Mouse (Mus musculus): ENCODE data around the gene Nup93. TPM values are rescaled to one million over a fixed set of nuclear protein-coding genes. Genes with fewer than 3 reads are reported as not detected.
A peak's percentile ranks its signal among the peaks of the same experiment; 100 is the strongest.

The Nup93 gene
- polyA plus RNA-seq, 1 experiment from 2014 or later: 86.2 TPM

DNA sequence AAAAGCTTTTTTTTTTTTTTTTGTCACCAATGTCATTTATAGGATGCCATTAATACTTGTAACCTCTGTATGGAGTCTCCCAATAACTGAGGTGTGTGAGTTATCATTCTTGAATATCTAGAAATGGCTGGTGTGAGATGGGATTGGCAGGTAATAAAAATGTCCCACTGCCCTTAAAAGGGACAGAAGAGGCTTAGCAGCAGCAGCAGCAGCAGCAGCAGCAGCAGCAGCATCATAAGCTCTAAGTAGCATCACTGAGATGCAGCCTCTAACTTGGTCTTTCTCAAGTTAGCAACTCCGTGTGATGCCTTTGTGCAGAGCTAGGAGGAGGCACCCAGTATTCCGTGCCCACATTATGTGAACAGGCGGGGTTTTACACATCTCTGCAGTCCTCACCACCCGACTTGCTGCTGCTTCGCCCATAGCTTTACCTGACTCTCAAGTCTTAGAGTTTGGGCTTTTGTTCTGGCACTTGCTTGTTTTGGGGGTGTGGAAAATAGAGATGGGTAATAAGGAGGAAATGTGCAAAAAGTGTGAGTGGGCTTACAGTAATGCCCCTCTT, 59.0 kb downstream of the Nup93 start:
- no peaks in the 10 kb centered on the region for H3K36me3 ChIP-seq (ENCODE audit: control insufficient read depth, insufficient read depth, low read length)
- 85% methylated on average over 5 of the region's 5 CpGs for WGBS
- no peak overlapping the region for H3K4me3 ChIP-seq (ENCODE audit: low read length)
- no peak overlapping the region for H3K4me2 ChIP-seq (ENCODE audit: low read depth, low read length)
- H3K4me1 ChIP-seq (replicated peaks; ENCODE audit: control insufficient read depth, insufficient read depth, low read length): peaks cover 17% of the 10 kb centered on the region
- H3K9ac ChIP-seq (ENCODE audit: low read length): no peak overlapping the region
- H3K27ac ChIP-seq (ENCODE audit: low read length): no peak overlapping the region
- ATAC-seq (ENCODE audit: low read depth): no peak
- H3K27me3 ChIP-seq (ENCODE audit: control insufficient read depth, insufficient read depth, low read depth, low read length): no peaks in the 10 kb centered on the region
- no peaks in the 10 kb centered on the region for H3K9me3 ChIP-seq (ENCODE audit: control insufficient read depth, low read length)

DNA sequence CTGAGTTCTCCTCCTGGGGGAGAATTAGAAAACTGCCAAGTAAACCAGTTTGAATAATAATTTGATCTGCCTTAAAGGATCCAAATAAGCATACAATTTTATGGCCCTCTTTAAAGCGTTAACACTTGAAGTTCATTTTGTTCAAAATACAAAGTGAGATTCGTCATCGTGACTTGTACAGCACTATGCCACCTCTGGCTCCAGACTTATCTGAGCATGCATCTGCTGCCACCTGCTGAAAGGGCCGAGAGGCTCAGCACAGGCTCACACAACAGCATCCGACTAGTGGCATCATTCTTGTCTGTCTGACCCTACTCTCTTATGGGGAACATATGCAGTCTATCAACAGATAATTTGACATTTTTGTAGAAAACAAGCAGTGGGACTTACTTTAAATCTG, 59.7 kb downstream of the Nup93 start:
- ATAC-seq (ENCODE audit: low read depth): no peak
- WGBS: 59% methylated on average over 5 of the region's 5 CpGs
- Histone ChIP-seq H3K9me3 (ENCODE audit: control insufficient read depth, low read length) (no peaks in the 10 kb centered on the region), H3K9ac (ENCODE audit: low read length) (no peak overlapping the region), H3K4me2 (ENCODE audit: low read depth, low read length) (no peak overlapping the region), H3K36me3 (ENCODE audit: control insufficient read depth, insufficient read depth, low read length) (no peaks in the 10 kb centered on the region), H3K27ac (ENCODE audit: low read length) (no peak overlapping the region), H3K4me1 (replicated peaks; ENCODE audit: control insufficient read depth, insufficient read depth, low read length) (peaks cover 17% of the 10 kb centered on the region), H3K4me3 (ENCODE audit: low read length) (no peak overlapping the region), H3K27me3 (ENCODE audit: control insufficient read depth, insufficient read depth, low read depth, low read length) (no peaks in the 10 kb centered on the region)

DNA sequence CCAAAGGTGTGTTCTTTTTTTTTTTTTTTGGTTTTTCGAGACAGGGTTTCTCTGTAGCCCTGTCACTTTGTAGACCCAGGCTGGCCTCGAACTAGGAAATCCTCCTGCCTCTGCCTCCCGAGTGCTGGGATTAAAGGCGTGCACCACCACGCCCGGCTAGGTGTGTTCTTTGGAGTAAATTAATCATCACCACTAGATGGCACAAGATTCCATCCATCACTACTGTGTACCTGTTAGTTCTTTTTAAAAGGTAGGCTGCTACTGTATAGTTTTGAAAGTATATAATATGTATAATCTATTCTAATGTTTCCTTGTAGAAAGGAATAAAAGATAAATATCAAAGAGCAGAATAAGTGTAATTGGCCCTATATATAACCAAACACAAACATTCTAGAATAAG, 63.9 kb downstream of the Nup93 start:
- Histone ChIP-seq H3K4me2 (ENCODE audit: low read depth, low read length) (no peak overlapping the region), H3K27ac (ENCODE audit: low read length) (no peak overlapping the region), H3K4me1 (replicated peaks; ENCODE audit: control insufficient read depth, insufficient read depth, low read length) (peaks cover 6% of the 10 kb centered on the region), H3K36me3 (ENCODE audit: control insufficient read depth, insufficient read depth, low read length) (no peaks in the 10 kb centered on the region), H3K9me3 (ENCODE audit: control insufficient read depth, low read length) (no peaks in the 10 kb centered on the region), H3K4me3 (ENCODE audit: low read length) (no peak overlapping the region), H3K9ac (ENCODE audit: low read length) (no peak overlapping the region), H3K27me3 (ENCODE audit: control insufficient read depth, insufficient read depth, low read depth, low read length) (no peaks in the 10 kb centered on the region)
- ATAC-seq (ENCODE audit: low read depth): no peak
- 89% methylated on average over 6 of the region's 6 CpGs for WGBS

DNA sequence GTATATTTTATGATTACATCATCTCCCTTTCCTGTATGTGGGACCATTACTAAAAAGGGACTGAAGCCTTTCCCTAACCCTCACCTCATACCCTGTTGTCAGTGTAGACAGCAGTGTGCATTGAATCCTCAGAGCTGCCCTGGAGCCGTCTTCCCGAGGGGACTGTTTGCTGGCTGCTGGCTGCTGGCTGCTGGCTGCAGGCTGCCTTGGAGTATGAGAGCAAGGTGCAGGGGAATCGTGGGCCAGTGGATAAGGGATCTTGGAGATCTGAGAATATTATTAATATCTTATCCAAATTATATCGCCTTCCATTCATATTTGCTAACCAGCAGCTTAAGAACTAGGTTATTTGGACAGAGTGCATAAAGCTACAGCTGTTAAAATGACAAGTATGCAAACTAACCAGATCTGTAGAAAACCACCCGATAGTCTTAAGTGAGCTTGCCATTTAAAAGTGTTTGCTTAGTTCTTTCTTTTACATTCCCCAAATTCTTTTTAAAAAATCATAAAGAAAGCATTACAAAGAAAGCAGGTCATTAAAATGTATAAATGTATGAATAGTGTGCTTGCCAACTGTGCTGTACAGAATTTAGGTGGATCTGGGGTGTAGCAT, 65.7 kb downstream of the Nup93 start:
- Histone ChIP-seq H3K27ac (ENCODE audit: low read length) (peak overlapping the region; percentile 80), H3K4me1 (replicated peaks; ENCODE audit: control insufficient read depth, insufficient read depth, low read length) (peaks cover 6% of the 10 kb centered on the region), H3K9ac (ENCODE audit: low read length) (no peak overlapping the region), H3K9me3 (ENCODE audit: control insufficient read depth, low read length) (no peaks in the 10 kb centered on the region), H3K27me3 (ENCODE audit: control insufficient read depth, insufficient read depth, low read depth, low read length) (no peaks in the 10 kb centered on the region), H3K36me3 (ENCODE audit: control insufficient read depth, insufficient read depth, low read length) (no peaks in the 10 kb centered on the region), H3K4me2 (ENCODE audit: low read depth, low read length) (no peak overlapping the region), H3K4me3 (ENCODE audit: low read length) (no peak overlapping the region)
- peak; percentile 82 for ATAC-seq (ENCODE audit: low read depth)
- WGBS: 47% methylated on average over 5 of the region's 5 CpGs

DNA sequence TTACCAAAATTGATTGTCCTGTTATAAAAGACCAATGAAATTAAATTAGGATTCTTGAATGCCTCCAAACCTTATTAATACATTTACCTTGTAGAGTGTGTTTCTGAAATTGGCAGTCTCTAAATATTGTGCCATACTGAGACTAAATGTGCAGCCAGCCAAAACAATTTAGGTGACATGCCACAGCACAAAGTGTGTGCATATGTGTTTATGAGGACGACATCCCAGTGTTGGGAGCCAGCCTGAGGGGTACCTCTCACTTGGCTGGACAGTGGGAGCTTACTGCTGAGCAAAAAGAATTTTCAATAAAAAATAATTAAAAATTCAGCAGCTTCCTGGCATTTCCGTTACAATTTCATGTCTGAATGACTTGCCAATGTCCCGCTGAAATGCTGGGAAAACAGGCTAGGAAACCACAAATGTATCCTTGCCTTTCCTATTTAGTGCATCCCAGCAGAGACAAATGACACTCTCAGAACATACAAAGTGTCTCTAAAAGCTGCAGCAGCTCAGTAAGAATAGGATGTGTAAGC, 68.2 kb downstream of the Nup93 start:
- no peak for ATAC-seq (ENCODE audit: low read depth)
- H3K4me3 ChIP-seq (ENCODE audit: low read length): no peak overlapping the region
- no peaks in the 10 kb centered on the region for H3K9me3 ChIP-seq (ENCODE audit: control insufficient read depth, low read length)
- WGBS: 84% methylated on average over 3 of the region's 3 CpGs
- H3K4me2 ChIP-seq (ENCODE audit: low read depth, low read length): no peak overlapping the region
- no peak overlapping the region for H3K27ac ChIP-seq (ENCODE audit: low read length)
- H3K36me3 ChIP-seq (ENCODE audit: control insufficient read depth, insufficient read depth, low read length): no peaks in the 10 kb centered on the region
- H3K9ac ChIP-seq (ENCODE audit: low read length): no peak overlapping the region
- H3K27me3 ChIP-seq (ENCODE audit: control insufficient read depth, insufficient read depth, low read depth, low read length): no peaks in the 10 kb centered on the region
- peaks cover 6% of the 10 kb centered on the region for H3K4me1 ChIP-seq (replicated peaks; ENCODE audit: control insufficient read depth, insufficient read depth, low read length)

DNA sequence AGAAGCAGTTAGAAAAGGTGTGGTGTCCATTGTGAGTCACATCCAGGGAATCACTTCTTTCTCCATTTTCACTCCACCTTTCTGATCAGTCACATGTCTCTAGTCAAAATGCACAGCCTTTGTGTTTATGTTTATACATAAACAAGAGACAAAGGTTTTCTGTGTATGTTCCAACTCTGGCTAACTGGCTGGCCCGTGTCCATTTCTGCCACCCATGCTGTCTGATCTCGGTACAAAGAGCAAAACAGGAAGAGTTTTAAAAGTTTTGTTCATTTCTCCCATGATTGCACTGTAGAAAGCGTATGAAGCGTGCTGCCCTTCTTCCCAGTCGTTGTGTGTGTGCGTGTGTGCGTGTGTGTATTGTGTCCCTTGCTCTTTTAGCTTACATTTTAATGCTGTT, 69.8 kb downstream of the Nup93 start:
- 66% methylated on average over 7 of the region's 7 CpGs for WGBS
- no peaks in the 10 kb centered on the region for H3K9me3 ChIP-seq (ENCODE audit: control insufficient read depth, low read length)
- no peak overlapping the region for H3K9ac ChIP-seq (ENCODE audit: low read length)
- peaks cover 8% of the 10 kb centered on the region for H3K4me1 ChIP-seq (replicated peaks; ENCODE audit: control insufficient read depth, insufficient read depth, low read length)
- no peak overlapping the region for H3K4me3 ChIP-seq (ENCODE audit: low read length)
- ATAC-seq (ENCODE audit: low read depth): no peak
- no peak overlapping the region for H3K27ac ChIP-seq (ENCODE audit: low read length)
- no peaks in the 10 kb centered on the region for H3K36me3 ChIP-seq (ENCODE audit: control insufficient read depth, insufficient read depth, low read length)
- H3K4me2 ChIP-seq (ENCODE audit: low read depth, low read length): no peak overlapping the region
- H3K27me3 ChIP-seq (ENCODE audit: control insufficient read depth, insufficient read depth, low read depth, low read length): no peaks in the 10 kb centered on the region

DNA sequence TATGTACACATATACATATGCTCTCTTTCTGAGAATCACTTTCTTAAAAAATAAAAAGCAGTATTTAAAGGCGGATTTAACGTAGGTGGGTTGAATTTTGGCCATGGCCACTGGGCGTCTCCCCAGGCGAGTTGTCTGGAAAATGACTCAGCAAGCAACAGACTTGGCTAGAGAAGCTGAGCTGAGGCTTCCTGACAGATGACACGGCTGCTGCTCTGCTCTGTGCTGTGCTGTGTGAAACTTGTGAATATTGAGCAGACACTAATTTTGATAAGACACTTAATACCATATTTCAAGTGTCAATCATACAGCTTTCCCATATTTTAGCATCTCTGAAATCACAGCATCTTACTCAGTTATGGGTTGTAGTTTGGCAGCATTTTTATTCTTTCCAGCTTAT, 76.2 kb downstream of the Nup93 start:
- Histone ChIP-seq H3K4me1 (replicated peaks; ENCODE audit: control insufficient read depth, insufficient read depth, low read length) (peaks cover 17% of the 10 kb centered on the region), H3K4me2 (ENCODE audit: low read depth, low read length) (no peak overlapping the region), H3K9ac (ENCODE audit: low read length) (no peak overlapping the region), H3K9me3 (ENCODE audit: control insufficient read depth, low read length) (no peaks in the 10 kb centered on the region), H3K27me3 (ENCODE audit: control insufficient read depth, insufficient read depth, low read depth, low read length) (no peaks in the 10 kb centered on the region), H3K4me3 (ENCODE audit: low read length) (no peak overlapping the region), H3K27ac (ENCODE audit: low read length) (no peak overlapping the region), H3K36me3 (ENCODE audit: control insufficient read depth, insufficient read depth, low read length) (no peaks in the 10 kb centered on the region)
- no peak for ATAC-seq (ENCODE audit: low read depth)
- 90% methylated on average over 5 of the region's 5 CpGs for WGBS

DNA sequence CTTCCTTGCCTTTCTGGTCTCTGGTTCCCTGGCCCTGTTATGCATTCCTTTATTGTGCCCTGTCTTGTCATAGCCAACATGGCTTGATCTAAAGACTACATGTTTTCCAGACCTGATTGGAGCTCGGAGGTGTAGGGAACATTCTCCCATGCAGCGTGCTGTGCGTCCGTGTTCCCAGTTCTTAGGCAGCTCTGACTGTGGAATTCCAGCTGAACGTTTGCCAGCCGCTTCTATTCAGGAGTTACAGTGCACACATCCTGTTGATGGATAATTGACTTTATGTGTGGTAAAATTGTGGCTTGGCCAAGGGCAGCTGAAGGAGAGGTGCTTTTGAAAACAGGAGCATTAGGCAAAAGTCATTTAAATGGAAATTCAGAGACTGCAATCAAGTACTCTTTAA, 77.7 kb downstream of the Nup93 start:
- Histone ChIP-seq H3K4me1 (replicated peaks; ENCODE audit: control insufficient read depth, insufficient read depth, low read length) (peaks cover 26% of the 10 kb centered on the region), H3K9ac (ENCODE audit: low read length) (peak overlapping the region; percentile 43; the same call in 1 of the 2 replicates), H3K9me3 (ENCODE audit: control insufficient read depth, low read length) (no peaks in the 10 kb centered on the region), H3K36me3 (ENCODE audit: control insufficient read depth, insufficient read depth, low read length) (no peaks in the 10 kb centered on the region), H3K27ac (ENCODE audit: low read length) (peak overlapping the region; percentile 70), H3K4me2 (ENCODE audit: low read depth, low read length) (no peak overlapping the region), H3K4me3 (ENCODE audit: low read length) (no peak overlapping the region), H3K27me3 (ENCODE audit: control insufficient read depth, insufficient read depth, low read depth, low read length) (no peaks in the 10 kb centered on the region)
- WGBS: 45% methylated on average over 6 of the region's 6 CpGs
- ATAC-seq (ENCODE audit: low read depth): no peak

DNA sequence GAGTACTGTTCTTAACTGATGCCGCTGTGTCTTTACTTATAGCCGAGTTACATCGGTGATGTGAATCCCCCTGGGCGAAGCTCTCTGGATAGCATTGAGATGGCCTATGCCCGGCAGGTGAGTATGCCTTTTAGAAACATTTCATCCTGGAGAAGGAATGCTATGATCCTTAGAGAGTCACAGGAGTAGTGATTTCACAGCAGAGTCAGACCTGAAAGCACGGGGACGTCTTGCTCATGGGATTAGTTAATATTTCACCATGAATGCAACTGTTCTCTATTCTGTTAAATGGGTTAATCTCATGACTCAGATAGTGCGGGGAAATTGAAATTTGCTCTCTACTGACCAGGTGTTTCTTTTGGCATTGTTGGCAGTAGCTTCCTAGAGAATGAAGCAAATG, 78.3 kb downstream of the Nup93 start:
- WGBS: 86% methylated on average over 8 of the region's 8 CpGs
- Histone ChIP-seq H3K4me3 (ENCODE audit: low read length) (no peak overlapping the region), H3K27me3 (ENCODE audit: control insufficient read depth, insufficient read depth, low read depth, low read length) (no peaks in the 10 kb centered on the region), H3K9me3 (ENCODE audit: control insufficient read depth, low read length) (no peaks in the 10 kb centered on the region), H3K9ac (ENCODE audit: low read length) (no peak overlapping the region), H3K36me3 (ENCODE audit: control insufficient read depth, insufficient read depth, low read length) (no peaks in the 10 kb centered on the region), H3K27ac (ENCODE audit: low read length) (no peak overlapping the region), H3K4me1 (replicated peaks; ENCODE audit: control insufficient read depth, insufficient read depth, low read length) (peaks cover 29% of the 10 kb centered on the region), H3K4me2 (ENCODE audit: low read depth, low read length) (no peak overlapping the region)
- no peak for ATAC-seq (ENCODE audit: low read depth)

Data from lung, embryonic 16.5 days (tissue).